Mouse (Mus musculus) embryo, embryonic 10.5 days (tissue): Measurements from ENCODE around the gene Fbxl20.
"Not testable (repeated sequence)": the region's sequence is repeated elsewhere in the genome, so short reads cannot be mapped to it uniquely, and the experiment has no call there.

ENCODE experiments used
- DNase-seq: peaks from one replicate; pipeline ENCODE4 v3.0.0-alpha.2; 2015; ENCODE audit warnings: low spot score

Fbxl20 gene

DNA sequence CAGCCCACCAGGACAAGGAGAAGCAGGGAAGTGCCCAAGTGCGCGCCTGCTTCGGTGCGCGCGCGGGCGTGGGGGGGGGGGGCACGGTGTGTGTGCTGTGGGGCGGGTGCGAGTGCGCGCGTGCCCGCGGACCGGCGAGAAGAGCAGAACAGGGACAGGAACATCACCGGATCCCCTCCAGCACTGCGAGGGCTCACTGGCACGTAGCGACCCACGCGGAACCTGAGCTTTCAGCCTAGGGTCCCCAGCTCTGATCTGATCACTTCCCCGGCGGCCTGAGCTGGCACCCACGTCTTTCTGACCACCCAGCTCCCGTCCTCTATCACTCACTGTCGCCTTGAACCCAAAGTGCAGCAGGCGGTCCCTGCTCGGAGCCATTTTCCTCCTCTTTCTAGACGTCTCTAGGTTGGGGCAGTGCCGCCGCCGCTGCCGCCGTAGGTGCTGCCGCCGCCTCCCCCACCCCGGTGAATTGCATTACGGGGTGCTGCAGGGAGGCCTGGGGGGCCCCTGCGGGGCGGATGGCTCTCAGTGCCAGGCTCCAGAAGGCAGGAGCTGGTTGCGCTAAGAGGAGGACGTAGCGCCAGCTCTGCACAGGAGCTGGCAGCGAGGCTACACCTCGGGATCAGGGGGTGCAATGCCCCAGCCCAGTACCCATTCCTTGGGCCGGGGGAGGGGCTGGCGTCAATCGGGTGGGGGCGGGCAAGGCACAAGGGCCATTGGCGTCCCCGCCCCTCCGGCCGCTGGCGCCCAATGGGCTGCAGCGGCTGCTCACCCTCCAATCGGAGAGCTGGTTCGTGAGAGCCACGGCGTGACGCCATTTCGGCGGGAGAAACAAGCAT lies at the start of gene Fbxl20:
Gene Fbxl20 (minus strand): TSS at position 618 of the 839 bp plus-strand sequence.
- DNase-seq, result peak; percentile 98

DNA sequence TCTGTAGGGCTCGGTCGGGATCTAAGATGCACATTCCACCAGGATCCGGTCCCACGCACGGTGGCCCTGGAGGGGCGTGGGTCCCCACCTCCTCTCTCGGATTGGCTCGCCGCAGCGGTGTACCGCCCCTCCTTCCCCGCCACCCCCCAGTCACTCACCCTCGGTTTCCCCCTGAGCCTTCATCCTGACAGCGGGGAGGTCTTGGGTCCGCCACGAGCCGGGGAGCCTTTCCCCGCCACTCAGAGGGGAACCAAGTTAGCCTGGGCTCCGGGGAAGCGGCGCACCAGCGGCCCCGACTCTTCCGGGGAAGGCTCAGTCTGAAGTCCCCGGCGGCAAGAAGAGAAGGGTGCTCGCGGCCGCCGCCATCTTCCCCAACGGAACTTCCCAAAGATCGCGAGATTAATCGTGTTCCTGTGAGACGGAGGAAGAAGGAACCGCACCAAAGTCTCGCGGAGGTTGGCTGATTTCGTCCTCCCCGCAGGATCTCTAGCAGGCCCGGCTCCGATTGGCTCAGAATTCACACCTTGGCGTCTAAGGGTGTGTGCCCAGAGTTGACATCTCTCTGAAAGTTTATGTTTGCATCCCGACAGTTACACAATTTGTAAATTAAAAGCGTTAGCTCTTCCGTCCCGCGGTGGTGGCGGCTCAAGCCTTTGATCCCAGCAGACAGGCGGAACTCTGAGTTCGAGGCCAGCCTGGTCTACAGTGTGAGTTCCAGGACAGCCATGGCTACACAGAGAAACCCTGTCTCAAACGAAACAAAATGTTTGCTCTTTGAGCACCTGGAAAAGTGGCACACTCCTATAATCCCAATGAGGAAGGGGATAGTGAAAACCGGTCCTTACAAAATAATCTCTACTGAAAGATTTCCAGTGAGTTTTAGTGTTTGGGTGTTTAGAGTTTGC lies 43.0 kb upstream of the Fbxl20 start, which contains the start of gene Med1:
Gene Med1 (minus strand): TSS at position 393 of the 905 bp plus-strand sequence.
- DNase-seq, result peak; percentile 99

DNA sequence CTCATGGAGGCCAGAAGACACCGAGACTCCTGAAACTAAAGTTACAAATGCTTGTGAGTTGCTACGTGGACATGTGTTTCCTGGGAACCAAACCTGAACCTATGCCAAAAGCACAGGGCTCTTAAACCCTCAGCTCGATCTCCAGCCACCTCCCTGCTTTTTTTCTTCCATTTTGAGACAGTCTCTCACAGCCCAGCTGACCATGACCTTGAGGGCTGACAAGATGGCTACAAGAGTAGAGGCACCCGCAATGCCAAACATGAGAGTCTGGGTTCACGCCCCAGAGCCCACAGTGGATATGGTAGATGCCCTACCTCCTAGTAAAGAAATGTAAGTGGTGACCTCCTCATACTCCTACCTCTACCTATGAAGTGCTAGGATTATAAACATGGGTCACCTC lies 40.6 kb upstream of the Fbxl20 start:
- DNase-seq, result no peak

DNA sequence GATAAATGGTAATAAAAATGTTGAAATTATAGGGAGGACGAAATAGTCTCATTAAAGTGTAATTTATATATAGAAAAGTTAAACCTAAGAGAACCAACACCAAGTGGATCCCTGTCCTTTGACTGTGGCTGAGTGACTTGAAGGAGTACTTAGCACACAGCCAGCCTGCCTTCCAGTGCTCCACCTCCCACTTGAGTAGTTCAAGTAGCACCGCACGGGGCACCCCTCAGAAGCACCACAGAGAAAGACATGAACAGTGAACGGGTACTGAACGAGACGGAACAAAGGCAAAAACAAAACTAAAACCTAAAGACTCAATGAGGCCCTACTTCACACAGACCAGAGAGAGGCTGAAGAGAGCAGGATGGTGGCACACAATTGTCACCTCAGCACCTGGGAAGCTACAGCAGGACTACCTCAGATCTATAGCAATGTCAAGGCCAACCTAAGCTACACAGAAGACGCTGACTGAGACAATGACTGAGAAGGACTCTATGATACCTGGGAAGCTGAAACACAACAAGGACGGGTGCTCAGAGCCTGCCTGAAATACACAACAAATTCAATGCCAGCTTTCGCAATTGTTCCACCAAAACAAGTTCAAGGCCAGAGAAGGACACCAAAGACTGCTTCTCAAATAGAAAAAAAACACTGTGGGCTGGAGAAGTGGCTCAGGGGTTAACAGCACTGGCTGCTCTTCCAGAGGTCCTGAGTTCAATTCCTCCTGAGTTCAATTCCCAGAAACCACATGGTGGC lies 37.6 kb upstream of the Fbxl20 start:
- no peak for DNase-seq

DNA sequence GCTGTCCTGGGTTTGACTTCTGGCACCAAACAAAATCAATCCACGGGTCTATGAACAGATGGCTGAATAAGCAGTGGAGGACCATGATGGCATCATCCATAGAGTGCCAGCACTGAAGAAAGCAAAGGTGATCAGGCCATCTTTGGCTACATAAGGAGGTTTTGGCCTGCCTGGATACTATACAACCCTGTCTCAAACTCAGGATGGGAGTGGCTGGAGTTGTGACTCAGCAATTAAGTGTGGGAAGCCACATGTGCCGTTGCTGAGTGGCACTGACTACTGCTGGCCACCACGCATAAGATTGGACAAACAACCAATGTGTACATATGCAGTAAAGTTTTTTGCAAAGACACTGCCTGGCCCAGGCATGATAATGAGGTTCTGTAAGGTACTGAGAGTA lies 31.9 kb upstream of the Fbxl20 start:
- DNase-seq, result not testable (repeated sequence)

DNA sequence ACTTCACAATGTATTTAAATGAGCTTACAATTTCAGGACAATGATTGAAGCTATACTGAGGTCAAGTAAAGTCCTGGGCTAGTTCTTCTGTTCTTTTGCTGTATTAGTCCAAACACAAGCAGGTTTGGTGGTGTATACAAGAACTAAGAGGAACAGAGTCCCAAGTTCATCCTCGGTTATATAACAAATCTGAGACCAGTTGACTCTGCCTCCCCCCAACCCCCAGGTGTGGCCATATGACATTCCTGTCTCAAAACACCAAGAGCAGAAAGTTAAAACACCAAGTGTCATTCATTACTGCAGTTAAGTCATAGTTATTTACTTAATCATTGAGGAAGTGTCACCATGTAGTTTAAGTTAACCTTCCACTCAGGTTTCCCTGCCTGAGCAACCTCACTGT lies 18.2 kb upstream of the Fbxl20 start:
- no peak for DNase-seq

DNA sequence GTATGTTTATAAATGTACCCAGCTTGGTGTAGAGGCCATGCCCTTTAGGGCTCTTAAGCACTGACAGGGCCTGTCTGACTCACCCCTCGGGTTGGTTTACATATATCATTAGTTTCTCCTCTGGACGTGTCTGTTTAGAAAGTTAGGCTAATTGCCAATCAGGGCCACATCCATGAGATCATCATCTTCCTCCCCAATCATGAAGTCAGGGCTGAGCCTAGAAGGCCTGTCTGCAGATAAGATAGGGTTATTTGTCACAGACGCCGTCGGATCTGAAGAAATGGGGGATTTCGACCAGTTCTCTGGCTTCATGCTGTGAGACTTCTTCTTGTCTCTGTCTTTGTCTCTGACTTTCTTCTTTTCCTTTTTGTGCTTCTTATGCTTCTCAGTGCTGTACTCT lies 4.9 kb upstream of the Fbxl20 start:
- no peak for DNase-seq

DNA sequence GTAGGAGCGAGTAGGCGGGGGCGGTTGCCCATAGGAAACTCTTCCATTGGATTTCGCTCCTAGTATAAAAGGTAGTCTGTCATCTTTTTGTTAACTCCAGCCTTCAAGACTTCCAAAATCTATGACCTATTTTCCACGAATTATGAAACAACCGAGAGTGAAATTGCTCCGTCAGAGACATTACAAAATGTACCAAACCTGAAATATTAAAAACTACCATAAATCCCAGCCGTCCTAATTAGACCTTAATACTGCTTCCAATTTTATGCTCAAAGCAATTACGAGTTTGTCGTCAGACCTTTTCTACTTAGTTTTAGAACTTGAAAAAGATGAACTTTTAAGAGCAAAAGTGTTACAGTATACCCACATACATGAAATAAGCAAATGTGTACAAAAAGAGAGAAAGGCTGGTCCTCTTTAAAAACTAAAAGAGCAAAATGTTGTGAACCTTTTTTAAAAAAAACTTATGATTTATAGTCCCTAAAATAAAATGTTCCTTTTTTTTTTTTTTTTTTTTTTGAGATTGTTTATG lies 488 bp upstream of the Fbxl20 start:
- no peak for DNase-seq

DNA sequence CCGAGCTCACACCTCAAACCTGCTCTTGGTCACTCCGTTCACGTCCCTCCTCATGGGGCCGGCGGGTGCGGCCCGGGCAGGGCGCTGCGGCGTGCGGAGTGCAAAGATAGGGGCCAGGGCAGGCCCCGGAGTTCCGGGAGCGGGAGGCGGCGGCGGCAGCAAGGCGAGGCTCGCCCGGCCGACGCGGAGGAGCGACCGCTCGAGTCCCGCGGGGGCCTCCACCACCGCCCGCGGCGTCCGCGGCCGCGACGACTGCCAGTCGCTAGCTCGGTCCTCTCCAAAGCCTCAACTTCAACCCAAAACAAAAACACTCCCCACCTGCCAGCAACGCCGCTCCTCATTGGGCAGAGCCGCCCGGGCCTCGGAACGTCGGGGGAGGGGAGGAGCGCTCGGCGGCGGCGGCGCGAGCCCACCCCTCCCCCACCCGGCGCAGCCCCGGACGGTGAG lies 876 bp downstream of the Fbxl20 start:
- peak; percentile 94 for DNase-seq

DNA sequence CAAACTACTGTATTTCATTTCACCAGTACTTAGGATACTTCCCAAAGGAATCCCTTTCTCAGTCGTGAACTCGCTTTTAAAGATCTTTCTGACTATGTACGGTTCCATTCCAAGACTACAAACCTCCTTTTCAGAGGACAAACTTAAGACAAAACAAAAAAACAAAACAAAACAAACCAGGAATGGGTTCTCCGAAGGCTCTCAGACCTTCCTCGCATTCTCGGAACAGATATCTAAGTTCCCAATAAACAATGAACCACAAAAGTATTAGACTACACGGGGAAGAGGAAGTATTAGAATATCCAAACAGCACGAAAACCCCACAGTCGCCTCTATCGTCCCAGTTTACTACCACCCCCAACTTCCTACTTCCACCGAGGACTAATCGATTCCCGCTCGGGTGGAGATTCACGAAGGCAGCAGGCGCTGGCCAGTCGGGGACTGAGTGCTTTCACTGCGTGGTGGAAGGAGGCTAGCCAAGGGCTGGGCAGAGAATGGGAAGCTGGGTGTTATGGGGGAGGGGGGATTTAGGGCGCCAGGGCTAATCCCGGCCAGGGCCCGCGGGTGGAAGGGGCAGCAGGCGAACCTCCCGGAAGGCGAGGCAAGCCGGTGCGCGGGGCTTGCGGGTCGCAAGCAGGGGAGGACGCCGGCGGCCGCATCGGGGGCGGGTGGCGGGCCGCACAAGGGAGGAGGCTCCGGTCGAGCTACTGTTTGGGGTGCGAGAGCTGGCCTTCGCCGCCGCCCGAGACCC lies 1.5 kb downstream of the Fbxl20 start:
- DNase-seq, result peak; percentile 54

DNA sequence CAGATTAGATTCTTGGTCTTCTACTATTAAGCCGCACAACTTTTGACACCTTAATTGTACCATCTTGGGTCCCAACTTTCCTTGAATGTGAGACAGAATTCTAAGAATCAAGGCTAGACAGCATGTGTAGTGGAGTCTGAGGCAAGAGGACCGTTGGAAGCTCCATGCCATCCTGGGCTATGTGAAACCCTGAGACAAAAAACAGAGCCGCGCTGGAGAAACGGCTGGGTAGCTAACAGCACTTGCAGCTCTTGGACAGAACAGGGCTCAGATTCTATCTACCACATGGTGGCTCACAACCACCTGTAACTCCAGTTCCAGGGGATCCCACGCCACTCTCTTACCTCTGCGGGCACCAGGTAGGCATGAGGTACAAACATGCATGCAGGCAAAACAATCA lies 4.3 kb downstream of the Fbxl20 start:
- DNase-seq, result no peak

DNA sequence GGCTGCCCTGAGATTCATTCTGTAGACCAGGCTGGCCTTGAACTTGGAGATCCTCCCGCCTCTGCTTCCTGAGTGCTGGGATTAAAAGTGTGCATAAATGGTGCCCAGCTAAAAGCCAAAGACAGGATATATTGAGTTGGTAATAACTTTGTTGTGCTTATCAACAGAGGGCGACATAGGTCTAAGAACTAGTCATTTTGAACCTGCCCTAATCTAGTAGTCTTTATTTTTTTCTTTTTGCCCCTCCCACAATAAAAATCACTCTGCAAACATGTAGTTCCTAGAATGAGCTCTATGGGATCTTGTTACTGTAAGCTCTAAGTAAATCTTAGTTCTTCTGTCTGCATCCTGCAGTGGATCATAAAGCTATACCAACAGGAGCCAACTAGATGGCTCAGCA lies 7.7 kb downstream of the Fbxl20 start:
- DNase-seq, result no peak

DNA sequence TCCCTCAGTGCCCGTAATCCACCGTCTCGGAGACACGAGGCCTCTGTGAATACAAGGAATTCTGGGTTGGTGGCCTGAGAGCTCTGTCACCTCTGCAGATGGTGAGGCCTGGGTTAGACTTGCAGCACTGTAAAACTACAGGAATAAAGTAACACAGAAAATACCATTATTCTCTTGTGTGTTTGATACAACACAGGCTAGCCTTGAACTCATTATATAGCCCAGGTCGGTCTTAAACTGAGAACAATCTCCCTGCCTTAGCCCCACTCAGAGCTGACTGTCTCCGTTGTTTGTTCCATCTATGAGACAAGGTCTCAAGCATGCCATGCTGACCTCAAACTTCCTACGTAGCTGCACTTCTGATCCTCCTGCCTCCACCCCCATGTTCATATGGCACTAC lies 11.3 kb downstream of the Fbxl20 start:
- no peak for DNase-seq

DNA sequence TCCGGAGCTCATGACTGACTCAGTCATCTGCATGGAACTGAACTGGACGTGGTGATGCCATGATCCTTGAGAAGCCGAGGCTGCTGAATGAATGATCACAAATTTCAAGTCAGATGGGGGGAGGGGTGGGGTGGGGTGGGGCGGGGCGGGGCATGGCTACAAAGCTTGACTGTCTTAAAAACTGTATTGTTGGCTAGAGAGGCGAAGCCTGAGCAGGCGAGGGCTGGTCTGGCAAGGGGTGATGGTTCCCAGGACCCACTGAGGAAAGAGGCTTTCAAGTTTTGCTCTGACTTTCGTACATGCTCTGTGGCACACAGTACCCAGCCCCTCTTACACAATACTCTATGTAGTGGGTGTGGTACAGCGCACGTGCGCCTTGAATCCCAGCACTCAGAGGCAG lies 12.4 kb downstream of the Fbxl20 start:
- no peak for DNase-seq

DNA sequence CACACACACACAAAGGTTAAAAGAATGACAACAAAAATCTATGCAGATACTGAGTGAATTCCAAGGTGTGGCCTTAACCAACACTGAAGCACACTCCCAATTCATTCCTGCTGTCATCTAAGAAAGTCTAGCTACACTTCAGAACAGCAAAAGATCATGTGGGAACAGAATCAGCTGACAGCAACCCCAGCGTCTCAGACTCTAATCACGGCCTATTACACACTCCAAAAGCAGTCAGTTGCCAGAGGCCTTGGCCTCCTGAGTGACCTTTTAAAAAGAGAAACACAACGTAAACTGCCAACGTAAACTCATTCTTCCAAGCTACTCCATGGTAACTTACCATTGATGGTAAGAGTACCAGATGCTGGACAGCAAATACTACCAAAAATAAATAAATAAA lies 15.3 kb downstream of the Fbxl20 start:
- DNase-seq, result no peak

DNA sequence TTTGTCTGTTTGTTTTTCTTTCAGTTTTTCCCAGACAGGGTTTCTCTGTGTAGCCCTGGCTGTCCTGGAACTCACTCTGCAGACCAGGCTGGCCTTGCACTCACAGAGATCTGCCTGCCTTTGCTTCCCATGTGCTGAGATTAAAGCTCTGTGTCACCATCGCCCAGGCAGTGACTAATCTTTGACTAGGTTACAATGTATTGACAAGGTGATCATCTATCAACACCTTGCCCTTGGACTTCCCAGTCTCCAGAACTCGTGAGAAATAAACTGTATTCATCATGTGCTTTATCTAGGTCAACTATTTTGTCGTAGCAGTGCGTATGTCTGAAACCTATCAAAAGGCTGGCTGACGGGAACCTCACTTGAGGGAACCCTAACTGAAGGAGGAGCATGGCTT lies 26.8 kb downstream of the Fbxl20 start:
- no peak for DNase-seq

DNA sequence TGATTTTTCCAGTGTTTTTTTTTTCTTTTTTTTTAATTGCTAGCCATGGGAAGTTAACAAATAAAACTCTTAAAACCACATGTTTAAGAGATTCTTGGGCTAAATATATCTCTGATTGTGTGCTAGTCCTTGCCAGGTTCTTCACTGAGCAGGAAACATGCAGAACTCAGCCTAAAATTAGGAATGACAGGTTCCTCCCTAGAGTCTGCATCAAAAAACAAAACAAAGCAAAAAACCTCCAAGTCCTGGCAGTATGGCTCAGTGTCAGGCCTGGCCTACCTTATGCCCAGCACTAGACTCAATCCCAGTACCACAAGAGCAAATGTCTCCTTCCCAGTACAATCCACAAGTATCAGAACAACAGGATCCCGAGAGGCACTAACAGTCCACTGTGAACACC lies 35.8 kb downstream of the Fbxl20 start:
- no peak for DNase-seq

DNA sequence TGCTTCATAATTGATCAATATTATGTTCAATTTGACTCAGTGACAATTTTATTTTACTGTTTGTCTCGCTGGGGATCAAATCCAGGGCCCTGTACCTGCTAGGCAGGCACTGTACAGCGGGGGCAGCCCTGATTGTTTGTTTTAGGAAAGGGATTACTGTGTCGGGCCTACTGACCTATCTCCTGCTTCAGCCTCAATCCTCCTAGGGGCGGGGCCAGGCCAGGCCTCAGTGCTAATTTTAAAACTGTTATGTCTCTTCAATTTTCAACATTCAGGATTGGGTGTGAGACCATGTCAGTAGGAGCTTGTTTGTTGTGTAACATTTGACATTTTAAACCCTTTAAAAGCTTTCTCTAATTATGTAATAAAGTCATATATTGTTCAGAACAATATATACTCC lies 36.7 kb downstream of the Fbxl20 start:
- DNase-seq, result no peak

DNA sequence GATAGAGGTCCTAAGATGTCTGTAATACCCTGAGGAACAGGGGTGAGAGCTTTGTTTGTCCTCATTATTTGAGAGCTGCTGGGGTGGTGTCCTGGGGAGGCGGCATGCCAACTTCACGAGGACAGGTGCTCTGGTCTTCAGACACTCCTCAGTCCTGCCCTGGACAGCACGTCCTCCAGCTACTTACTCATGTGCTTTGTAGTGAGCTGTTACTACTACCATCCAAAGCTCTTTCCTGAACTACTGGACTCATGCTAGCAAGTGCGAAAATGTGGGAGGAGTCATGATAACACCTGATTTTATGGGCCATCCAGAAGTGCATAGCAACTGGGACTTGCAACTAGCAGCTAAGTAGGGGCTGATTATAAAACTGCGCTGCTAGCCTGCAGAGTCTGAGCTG lies 40.5 kb downstream of the Fbxl20 start:
- no peak for DNase-seq

DNA sequence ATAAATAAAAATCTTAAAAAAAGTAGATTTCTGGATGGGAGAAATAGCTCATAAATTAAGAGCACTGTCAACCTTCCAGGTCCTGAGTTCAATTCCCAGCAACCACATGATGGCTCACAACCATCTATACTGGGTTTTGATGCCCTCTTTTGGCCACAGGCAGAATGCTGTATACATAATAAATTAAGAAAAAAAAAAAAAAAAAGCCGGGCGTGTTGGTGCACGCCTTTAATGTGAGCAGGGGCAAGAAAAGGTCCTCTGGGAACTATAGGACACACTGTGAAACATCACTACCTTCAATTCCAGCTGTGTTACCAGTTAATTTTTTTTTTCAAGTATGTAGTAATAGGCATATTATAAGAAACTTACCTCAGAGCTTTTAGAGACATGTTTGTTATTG lies 48.9 kb downstream of the Fbxl20 start:
- DNase-seq, result no peak

DNA sequence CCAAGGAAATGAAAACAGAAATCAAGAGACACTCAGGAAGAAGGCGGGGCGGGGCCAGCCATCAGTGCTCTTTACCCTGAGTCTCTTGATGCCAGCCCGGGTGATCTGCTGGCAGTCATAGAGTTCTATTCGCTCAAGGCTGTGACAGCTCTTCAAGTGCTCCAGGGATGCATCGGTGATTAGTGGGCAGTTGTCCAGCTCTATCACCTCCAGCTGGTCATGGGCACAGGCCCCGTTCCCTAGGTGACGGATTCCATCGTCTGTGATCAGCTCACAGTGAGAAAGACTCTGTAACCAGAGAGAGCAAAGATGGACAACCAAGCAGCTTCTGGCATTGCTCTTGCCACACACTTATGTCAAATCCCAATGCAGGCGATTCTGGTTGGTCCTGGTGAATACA lies 59.6 kb downstream of the Fbxl20 start:
- DNase-seq, result no peak
